Mouse (Mus musculus) embryonic stem cell, embryonic (primary cell): ENCODE data around the gene Gm4792.

ENCODE experiments used
- CTCF ChIA-PET, 4 experiments: fragments of 300-600 bp in 2 of 4; fragments of 350-600 bp in 2 of 4; sonication (Branson Sonifier 250); formaldehyde crosslinking; loops; one replicate each; lab custom pipeline; 2022; ENCODE audit warnings: inconsistent platforms in 2 of 4; lab: Charles Lee
- POLR2A ChIA-PET, 4 experiments: fragments of 300-600 bp in 2 of 4; fragments of 350-600 bp in 2 of 4; sonication (Branson Sonifier 250); formaldehyde crosslinking; loops; one replicate each; lab custom pipeline; 2022; ENCODE audit warnings: antibody characterized with exemption in 4 of 4, inconsistent platforms in 1 of 4; lab: Charles Lee

Gene Gm4792

GRCm38 (mm10) chr10:94311511-94312006 lies 13.1 kb upstream of the Gm4792 start, which contains the start of gene Tmcc3:
TSS of gene Tmcc3 (plus strand) at chr10:94311949.
- CTCF ChIA-PET, result interaction anchor here in 1 of 4 experiments (0.6 kb wide), 1 partner anchor 74 kb away, joined by 3 read pairs; no protein-coding TSS in a partner anchor
- POLR2A ChIA-PET, result interaction anchor here in 1 of 4 experiments (0.7 kb wide), 1 partner anchor 20 kb away, joined by 3 read pairs; no protein-coding TSS in a partner anchor

- POLR2A ChIA-PET, result interaction anchor here in 1 of 4 experiments (0.7 kb wide), 1 partner anchor 20 kb away, joined by 3 read pairs; no protein-coding TSS in a partner anchor
- CTCF ChIA-PET, result no interaction called here
Observed at GRCm38 (mm10) chr10:94310499-94311267, 12.2 kb upstream of the Gm4792 start.

- CTCF ChIA-PET, result no interaction called here
- POLR2A ChIA-PET, result no interaction called here
Observed at GRCm38 (mm10) chr10:94305526-94305925, 7.0 kb upstream of the Gm4792 start.

- ChIA-PET POLR2A (no interaction called here), CTCF (no interaction called here)
Observed at GRCm38 (mm10) chr10:94304064-94304657, 5.7 kb upstream of the Gm4792 start.

- ChIA-PET CTCF (interaction anchor here in 1 of 4 experiments (0.5 kb wide), 1 partner anchor 486 kb away, joined by 5 read pairs; no protein-coding TSS in a partner anchor), POLR2A (interaction anchor here in 2 of 4 experiments (0.6 to 1.0 kb wide), 3 partner anchors 22 to 688 kb away, joined by 3 read pairs; no protein-coding TSS in a partner anchor)
Observed at GRCm38 (mm10) chr10:94299301-94299700, 798 bp upstream of the Gm4792 start.

- ChIA-PET CTCF (interaction anchor here in 1 of 4 experiments (0.5 kb wide), 1 partner anchor 37 kb away, joined by 3 read pairs; no protein-coding TSS in a partner anchor), POLR2A (interaction anchor here in 1 of 4 experiments (0.6 kb wide), 1 partner anchor 668 kb away, joined by 3 read pairs; no protein-coding TSS in a partner anchor)
Observed at GRCm38 (mm10) chr10:94295923-94296605, 2.4 kb downstream of the Gm4792 start.

GRCm38 (mm10) chr10:94294933-94295750 lies 3.4 kb downstream of the Gm4792 start:
- POLR2A ChIA-PET, result no interaction called here
- CTCF ChIA-PET, result interaction anchor here in 1 of 4 experiments (0.5 kb wide), 1 partner anchor 38 kb away, joined by 3 read pairs; no protein-coding TSS in a partner anchor

GRCm38 (mm10) chr10:94294437-94294836 lies 4.1 kb downstream of the Gm4792 start:
- CTCF ChIA-PET, result no interaction called here
- POLR2A ChIA-PET, result no interaction called here

- CTCF ChIA-PET, result no interaction called here
- POLR2A ChIA-PET, result no interaction called here
Observed at GRCm38 (mm10) chr10:94282797-94283196, 15.7 kb downstream of the Gm4792 start.

GRCm38 (mm10) chr10:94282179-94282578 lies 16.3 kb downstream of the Gm4792 start:
- ChIA-PET POLR2A (no interaction called here), CTCF (no interaction called here)

- ChIA-PET CTCF (no interaction called here), POLR2A (interaction anchor here in 1 of 4 experiments (1.2 kb wide), 1 partner anchor 609 kb away, joined by 4 read pairs; no protein-coding TSS in a partner anchor)
Observed at GRCm38 (mm10) chr10:94276511-94276910, 22.0 kb downstream of the Gm4792 start.

GRCm38 (mm10) chr10:94275321-94275720 lies 23.2 kb downstream of the Gm4792 start:
- POLR2A ChIA-PET, result interaction anchor here in 1 of 4 experiments (0.7 kb wide), 1 partner anchor 65 kb away, joined by 3 read pairs; no protein-coding TSS in a partner anchor
- CTCF ChIA-PET, result no interaction called here

- CTCF ChIA-PET, result no interaction called here
Observed at GRCm38 (mm10) chr10:94265656-94266542, 32.6 kb downstream of the Gm4792 start.

GRCm38 (mm10) chr10:94263211-94263610 lies 35.3 kb downstream of the Gm4792 start:
- ChIA-PET POLR2A (no interaction called here), CTCF (no interaction called here)

More at GRCm38 (mm10) chr10:94265656-94266542, 32.6 kb downstream of the Gm4792 start:
- POLR2A ChIA-PET, result interaction anchor here in 1 of 4 experiments (0.6 kb wide), 1 partner anchor 230 kb away, joined by 3 read pairs; no protein-coding TSS in a partner anchor

- CTCF ChIA-PET, result no interaction called here
- POLR2A ChIA-PET, result no interaction called here
Observed at GRCm38 (mm10) chr10:94262646-94263045, 35.9 kb downstream of the Gm4792 start.

GRCm38 (mm10) chr10:94260544-94260943 lies 38.0 kb downstream of the Gm4792 start:
- POLR2A ChIA-PET, result no interaction called here
- CTCF ChIA-PET, result no interaction called here

- POLR2A ChIA-PET, result interaction anchor here in 2 of 4 experiments (0.6 to 0.9 kb wide), 2 partner anchors 56 to 57 kb away, joined by 3 read pairs; no protein-coding TSS in a partner anchor
- CTCF ChIA-PET, result no interaction called here
Observed at GRCm38 (mm10) chr10:94256518-94256917, 42.0 kb downstream of the Gm4792 start.
